Mouse (Mus musculus) left cerebral cortex, postnatal 10 days (tissue): ENCODE measurements at regions not wholly inside any gene's neighbourhood (a gene's known extent, or its start where the extent isn't known, plus 50 kb on each side); places are given as distances from the start of the nearest gene placed in this dataset.
A peak's percentile ranks its signal among the peaks of the same experiment; 100 is the strongest.

Source experiments
- DNase-seq, 2 experiments: peaks; one replicate each; pipeline ENCODE4 v3.0.0; 2021 to 2022; ENCODE audit warnings: low spot score in 2 of 2, mixed read lengths in 1 of 2; ENCODE audit errors: extremely low spot score in 1 of 2
- intact Hi-C: fragments of 180-260 bp; cut with DNase I; formaldehyde crosslinking; loops from one replicate; pipeline ENCODE4 v1.15.1; 2025

DNA sequence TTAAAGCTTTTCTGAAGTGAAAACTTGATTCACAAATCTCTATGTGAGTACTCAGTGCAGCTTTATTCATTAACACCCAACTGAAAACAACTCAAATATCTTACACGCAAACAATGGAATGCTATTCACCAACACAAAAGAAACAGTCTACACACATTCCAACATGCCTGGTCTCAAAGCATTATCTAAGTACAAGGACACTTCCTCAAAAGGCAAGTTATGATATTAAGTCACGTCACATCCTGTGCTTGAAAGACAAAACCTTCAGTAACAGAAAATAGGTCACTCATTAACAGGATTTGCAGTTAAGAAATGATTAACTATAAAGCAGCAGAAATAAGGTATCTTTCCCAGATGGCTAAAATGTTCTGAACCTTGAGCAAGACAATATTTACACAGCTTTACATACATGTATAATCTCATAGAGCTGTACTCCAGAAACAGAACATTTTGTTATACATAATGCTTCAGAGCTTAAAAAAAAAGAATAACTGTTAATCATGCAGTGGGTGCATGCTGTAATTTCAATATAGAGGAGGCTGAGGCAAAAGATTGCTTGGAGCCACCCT is 279.3 kb downstream of the Isl1 start:
- intact Hi-C loops: no loop called here
- DNase-seq: no peak

DNA sequence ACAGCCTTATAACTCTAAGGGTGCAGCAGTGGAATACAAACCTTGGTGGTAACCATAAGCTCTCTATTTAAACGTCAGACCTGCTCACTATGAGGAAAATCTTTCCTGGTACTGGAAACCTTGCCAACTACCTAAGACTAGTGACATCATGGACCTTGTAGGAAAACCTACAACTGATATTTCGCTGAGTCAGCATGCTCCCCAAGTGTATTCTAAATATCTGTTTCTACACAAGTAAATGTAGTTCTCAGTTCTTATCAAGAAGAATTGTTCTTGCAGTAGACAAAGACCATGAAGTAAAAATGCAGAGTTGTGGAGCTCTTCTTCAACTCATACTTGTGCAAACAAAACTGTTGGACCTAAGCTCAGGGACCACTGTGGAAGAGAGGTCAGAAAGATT is 280.9 kb downstream of the Isl1 start:
- intact Hi-C loops: no loop called here

GRCm38 (mm10) chr13:116027147-116027546 is 282.3 kb downstream of the Isl1 start:
- no peak for DNase-seq
- intact Hi-C loops: no loop called here

More for the DNA sequence above, 280.9 kb downstream of the Isl1 start:
- no peak for DNase-seq

DNA sequence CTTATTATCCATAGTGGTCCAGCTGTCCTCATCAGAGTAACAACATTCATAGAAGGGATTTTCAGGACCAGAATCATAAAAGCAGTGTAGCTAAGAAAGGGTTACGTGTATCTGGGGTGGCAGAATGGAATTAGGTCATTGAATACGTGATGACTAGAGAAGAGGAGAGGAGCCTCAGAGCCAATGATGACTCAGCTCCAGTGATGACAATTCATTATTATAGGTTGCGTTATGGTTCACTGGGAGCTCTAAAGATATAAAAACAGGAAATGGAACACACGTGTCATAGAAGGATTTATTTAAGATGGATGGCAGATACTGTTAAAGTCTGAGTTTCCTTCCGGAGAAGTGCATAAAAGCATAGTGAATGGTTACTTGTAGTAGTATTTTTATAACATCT is 291.6 kb downstream of the Isl1 start:
- DNase-seq: no peak
- intact Hi-C loops: no loop called here

DNA sequence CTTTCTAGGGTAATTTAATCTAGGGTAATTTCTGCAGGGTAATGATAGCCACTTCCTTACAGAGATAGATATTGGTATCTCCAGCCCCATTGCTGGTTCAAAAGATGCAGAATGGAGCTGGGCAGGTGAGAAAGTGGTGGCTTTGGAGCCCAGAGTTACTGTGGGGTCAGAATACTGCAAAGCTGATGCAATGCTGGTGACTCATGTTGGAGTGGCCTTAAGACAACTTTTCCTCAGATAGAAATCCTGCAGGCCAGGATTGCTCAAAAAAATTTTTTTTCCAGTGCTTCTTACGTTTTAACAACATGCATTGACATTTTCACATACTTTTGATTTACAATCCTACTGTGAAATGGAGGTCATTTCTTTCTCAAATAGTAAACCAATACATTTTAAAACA is 305.8 kb downstream of the Isl1 start:
- intact Hi-C loops: no loop called here
- no peak for DNase-seq

DNA sequence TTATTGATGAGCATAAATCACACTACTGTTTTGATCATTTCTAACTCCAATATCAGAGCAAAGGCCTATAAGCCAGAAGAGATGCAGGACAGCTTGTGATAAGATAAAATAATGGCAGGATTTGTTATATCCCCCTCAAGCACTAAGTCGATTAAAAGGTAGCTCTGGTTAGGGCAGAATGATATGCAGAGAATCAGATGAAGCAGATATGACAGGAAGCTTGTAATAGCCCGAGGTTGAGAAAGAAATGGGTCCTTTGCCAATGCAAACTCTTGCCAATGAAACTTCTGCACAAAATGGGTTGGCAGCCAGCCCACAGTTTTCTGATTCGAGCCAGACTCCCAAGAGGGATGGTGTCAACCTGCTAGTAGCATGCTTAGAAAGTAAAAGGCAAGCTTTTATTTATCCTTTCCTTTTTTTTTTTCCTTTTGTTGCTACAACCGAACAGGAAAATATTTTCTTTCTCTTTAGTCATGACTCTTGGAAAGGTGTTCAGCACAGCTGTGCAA is 307.0 kb downstream of the Isl1 start:
- intact Hi-C loops: no loop called here
- DNase-seq: peak; percentile 42 to 64

- intact Hi-C loops: no loop called here
- DNase-seq: no peak
Measured at GRCm38 (mm10) chr13:115990591-115990990, 318.9 kb downstream of the Isl1 start.

GRCm38 (mm10) chr13:115989091-115989490 is 320.4 kb downstream of the Isl1 start:
- DNase-seq: no peak
- intact Hi-C loops: no loop called here

DNA sequence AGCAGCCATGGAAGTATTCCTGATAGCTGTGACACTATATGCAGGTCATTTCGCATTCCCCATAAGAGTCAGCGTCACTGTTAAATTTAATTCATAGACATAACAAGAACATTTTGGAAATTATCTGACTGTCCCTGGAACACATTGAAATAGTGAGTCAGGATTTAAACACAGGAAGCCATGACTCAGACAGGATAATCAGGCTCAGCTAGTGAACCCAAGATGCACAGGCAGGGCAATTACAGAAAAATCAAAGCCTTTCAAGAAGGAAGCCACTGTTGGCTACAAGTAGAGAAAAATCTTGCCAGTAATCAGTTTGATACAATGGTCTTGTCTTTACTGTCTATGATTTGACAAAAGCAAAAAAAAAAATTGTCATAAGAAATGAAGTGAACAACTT is 323.2 kb downstream of the Isl1 start:
- DNase-seq: no peak
- intact Hi-C loops: no loop called here

GRCm38 (mm10) chr13:115985715-115986114 is 323.8 kb downstream of the Isl1 start:
- intact Hi-C loops: no loop called here
- no peak for DNase-seq

- DNase-seq: no peak
- intact Hi-C loops: no loop called here
Measured at GRCm38 (mm10) chr13:115977890-115978203, 331.6 kb downstream of the Isl1 start.

- no peak for DNase-seq
- intact Hi-C loops: no loop called here
Measured at GRCm38 (mm10) chr13:115977118-115977889, 332.2 kb downstream of the Isl1 start.
